Mouse (Mus musculus) thymus, adult 2 months (tissue): Measurements from ENCODE around the gene Lgi4.

Experiments used
- CTCF ChIP-seq: fragments of 200-500 bp; IDR thresholded peaks from 2 replicates; pipeline ENCODE4 v1.5.1; 2012; ENCODE audit warnings: mild to moderate bottlenecking, control low read depth, low read length, moderate library complexity, borderline replicate concordance; ENCODE audit not compliant: control insufficient read depth, poor library complexity, insufficient read depth; ENCODE audit errors: extremely low read depth
- POLR2A ChIP-seq: fragments of 200-500 bp; IDR thresholded peaks from 2 replicates; pipeline ENCODE4 v1.6.1; 2012; ENCODE audit warnings: mild to moderate bottlenecking, low read length, control low read depth, moderate library complexity; ENCODE audit not compliant: control insufficient read depth, poor library complexity, insufficient read depth; ENCODE audit errors: extremely low read depth

GRCm38 (mm10) chr7:31037675-31038074 lies 21.5 kb upstream of the Lgi4 start:
- TF ChIP-seq CTCF (peak; percentile 24; the same call in 1 of the 2 replicates), POLR2A (no peak)
